Mouse (Mus musculus): ENCODE measurements around the gene Tmem150a.

GRCm38 (mm10) chr6:72315384-72315783 is 39.9 kb upstream of the Tmem150a start:
- TF ChIP-seq POLR2A (IDR thresholded peaks at IDR 0.05; ENCODE audit: insufficient read depth, low read length) (no peak), CTCF (IDR thresholded peaks at IDR 0.05; ENCODE audit: low read depth, low read length) (no peak)
